8 mouse cellular contexts compared by ENCODE assay signal in genomic region chr5:99037442-99037811, GRCm38 (mm10). TPM values are rescaled to one million over a fixed set of nuclear protein-coding genes. Genes with fewer than 3 reads are reported as not detected.
A peak's percentile ranks its signal among the peaks of the same experiment; 100 is the strongest.
DNase-seq lines count a peak whose midpoint lies in the region; ATAC-seq and TF ChIP-seq lines count a peak whose summit lies in the region.

No protein-coding gene starts in this region.

- no peak for DNase-seq in left cerebral cortex, adult 2 months (ENCODE audit: extremely low spot score in 1 of 2, low spot score in 2 of 2)
- no peak for DNase-seq in left cerebral cortex, adult 18-20 months (ENCODE audit: low spot score in 2 of 2)
- peak; percentile 9 for DNase-seq in embryonic facial prominence, embryonic 14.5 days (ENCODE audit: low spot score)
- no peak for DNase-seq in layer of hippocampus, adult 18-20 months (ENCODE audit: low spot score in 2 of 2)
- DNase-seq in cerebellum, postnatal 14 days = no peak

- peak overlapping the region; percentile 74 for H3K9ac ChIP-seq in embryonic facial prominence, embryonic 14.5 days (ENCODE audit: low read depth, low read length)
- peak overlapping the region; percentile 89 for H3K9ac ChIP-seq in intestine, postnatal 0 days (ENCODE audit: low read depth, low read length)

- H3K36me3 ChIP-seq in embryonic facial prominence, embryonic 14.5 days (ENCODE audit: control insufficient read depth, insufficient read depth, low read length) = no peaks in the 10 kb centered on the region
- H3K36me3 ChIP-seq in intestine, postnatal 0 days (ENCODE audit: control insufficient read depth, insufficient read depth) = no peaks in the 10 kb centered on the region

- H3K27me3 ChIP-seq in embryonic facial prominence, embryonic 14.5 days (replicated peaks; ENCODE audit: control insufficient read depth, insufficient read depth, low read length) = peaks cover 24% of the 10 kb centered on the region
- H3K27me3 ChIP-seq in intestine, postnatal 0 days (replicated peaks; ENCODE audit: control insufficient read depth, insufficient read depth, low read length) = no peaks in the 10 kb centered on the region; the same call in 1 of the 2 replicates

- peak overlapping the region; percentile 67 for H3K4me3 ChIP-seq in left cerebral cortex, adult 2 months
- H3K4me3 ChIP-seq in embryonic facial prominence, embryonic 14.5 days (ENCODE audit: low read depth, low read length) = peak overlapping the region; percentile 68
- H3K4me3 ChIP-seq in intestine, postnatal 0 days (ENCODE audit: low read depth, low read length) = peak overlapping the region; percentile 80
- H3K4me3 ChIP-seq in olfactory bulb, adult 2 months (ENCODE audit: insufficient read depth, low read depth, low read length) = peak overlapping the region; percentile 73

- no peak for TF ChIP-seq CTCF in left cerebral cortex, adult 2 months (IDR thresholded peaks at IDR 0.05)
- TF ChIP-seq CTCF in intestine, postnatal 0 days (IDR thresholded peaks at IDR 0.05; ENCODE audit: low read depth) = no peak
- no peak for TF ChIP-seq CTCF in olfactory bulb, adult 2 months (IDR thresholded peaks at IDR 0.05; ENCODE audit: insufficient read depth, low read depth, low read length)

- 0 out of 2 replicates have a peak, but pooled peaks cover 11% of the 10 kb centered on the region for H3K4me1 ChIP-seq in embryonic facial prominence, embryonic 14.5 days (ENCODE audit: control insufficient read depth, insufficient read depth, low read length)
- H3K4me1 ChIP-seq in intestine, postnatal 0 days (replicated peaks; ENCODE audit: control insufficient read depth, insufficient read depth, low read length) = no peaks in the 10 kb centered on the region
- H3K4me1 ChIP-seq in olfactory bulb, adult 2 months (ENCODE audit: control insufficient read depth, insufficient read depth, low read length) = peaks cover 4% of the 10 kb centered on the region

- no peaks in the 10 kb centered on the region for H3K9me3 ChIP-seq in embryonic facial prominence, embryonic 14.5 days (ENCODE audit: control insufficient read depth, low read length)
- H3K9me3 ChIP-seq in intestine, postnatal 0 days (ENCODE audit: control insufficient read depth) = no peaks in the 10 kb centered on the region

- H3K4me2 ChIP-seq in embryonic facial prominence, embryonic 14.5 days (ENCODE audit: low read depth, low read length) = peak overlapping the region; percentile 96
- peak overlapping the region; percentile 92 for H3K4me2 ChIP-seq in intestine, postnatal 0 days (replicated peaks; ENCODE audit: low read depth)

- 5% methylated on average over 9 of the region's 9 CpGs for WGBS in embryonic facial prominence, embryonic 14.5 days
- WGBS in intestine, postnatal 0 days = 7% methylated on average over 9 of the region's 9 CpGs
- 11% methylated on average over 9 of the region's 9 CpGs for WGBS in olfactory bulb, adult 2 months

- peak; percentile 35; the same call in 1 of the 2 replicates for ATAC-seq in embryonic facial prominence, embryonic 14.5 days (ENCODE audit: low read depth)
- ATAC-seq in intestine, postnatal 0 days = peak; percentile 87
- no peak for ATAC-seq in megakaryocyte progenitor cell, adult 5-6 weeks (replicated peaks; ENCODE audit: poor library complexity)

- intact Hi-C loops in left cerebral cortex, adult 2 months (cut with DNase I) = loop anchor here (2.0 to 10.0 kb wide), 2 partner anchors 95 to 133 kb away; no protein-coding TSS in a partner anchor

- H3K27ac ChIP-seq in left cerebral cortex, adult 2 months = peak overlapping the region; percentile 81
- H3K27ac ChIP-seq in embryonic facial prominence, embryonic 14.5 days (replicated peaks; ENCODE audit: low read depth, low read length) = peak overlapping the region; percentile 44; the same call in 1 of the 2 replicates
- H3K27ac ChIP-seq in intestine, postnatal 0 days (ENCODE audit: low read depth, low read length) = peak overlapping the region; percentile 97
- H3K27ac ChIP-seq in olfactory bulb, adult 2 months (ENCODE audit: insufficient read depth, low read depth, low read length) = no peak overlapping the region

- TF ChIP-seq POLR2A in olfactory bulb, adult 2 months (IDR thresholded peaks at IDR 0.05; ENCODE audit: insufficient read depth, low read depth, low read length) = no peak

RNA-seq across cellular contexts. Expression of gene Prkg2, which starts 0.3 kb away (rescaled TPM):
- 10 to 100 TPM; 14.7 to 15.5 TPM for total RNA-seq in left cerebral cortex, adult 2 months (2021)
- total RNA-seq in left cerebral cortex, adult 18-20 months (2021) = 10 to 100 TPM; 11.9 to 15.5 TPM
- polyA plus RNA-seq in embryonic facial prominence, embryonic 14.5 days (2014; fragmentation: Nextera tagmentation; extraction: Ambion mirVana) = 3.0 and 3.8 TPM in 2 replicates
- polyA plus RNA-seq in intestine, postnatal 0 days (2015; fragmentation: Nextera tagmentation; extraction: Ambion mirVana) = 87.8 and 91.4 TPM in 2 replicates
- polyA plus RNA-seq in olfactory bulb, adult 2 months (2012; ENCODE audit: insufficient read depth, insufficient read length, low replicate concordance, missing spikeins) = not detected in 2 replicates
- total RNA-seq in megakaryocyte progenitor cell, adult 5-6 weeks (2015) = not detected in 2 replicates
- not detected in 2 replicates for total RNA-seq in megakaryocyte progenitor cell, adult 5-6 weeks (2017)
- 1 to 10 TPM; 3.6 to 4.0 TPM for total RNA-seq in layer of hippocampus, adult 18-20 months (2021)

Comparison
In these comparisons a context has a peak if more than half of its experiments do, and no peak if none do; other contexts are left out.
1. RNA of gene Prkg2, which starts 0.3 kb away (total RNA-seq): 14.7 to 15.5 TPM in left cerebral cortex, adult 2 months, 11.9 to 15.5 TPM in left cerebral cortex, adult 18-20 months and 3.6 to 4.0 TPM in layer of hippocampus, adult 18-20 months; not detected in megakaryocyte progenitor cell, adult 5-6 weeks; every median in the first group is over 4 times any median in the second.
2. Peak in every context shown above with its lines, with median percentiles within 50 percentile points of each other: H3K4me3 ChIP-seq.